Comparison of ENCODE assay signal across 8 mouse cellular contexts in genomic region chr7:28378066-28378690, GRCm38 (mm10). TPM values are rescaled to one million over a fixed set of nuclear protein-coding genes. Genes with fewer than 3 reads are reported as not detected.
DNase-seq lines count a peak whose midpoint lies in the region; ATAC-seq and TF ChIP-seq lines count a peak whose summit lies in the region.

No protein-coding gene starts in this region.

- H3K9me3 ChIP-seq in forebrain, embryonic 15.5 days: no peaks in the 10 kb centered on the region
- no peaks in the 10 kb centered on the region for H3K9me3 ChIP-seq in hindbrain, embryonic 13.5 days

- peak overlapping the region; percentile 76 for H3K9ac ChIP-seq in forebrain, embryonic 15.5 days (replicated peaks)
- peak overlapping the region; percentile 79 for H3K9ac ChIP-seq in hindbrain, embryonic 13.5 days
- peak overlapping the region; percentile 99 for H3K9ac ChIP-seq in liver, adult 2 months (ENCODE audit: low read depth, low read length)

- H3K4me1 ChIP-seq in cerebellum, adult 2 months (ENCODE audit: control insufficient read depth, insufficient read depth, low read length): peaks cover 13% of the 10 kb centered on the region
- H3K4me1 ChIP-seq in forebrain, embryonic 15.5 days: peaks cover 65% of the 10 kb centered on the region
- peaks cover 72% of the 10 kb centered on the region for H3K4me1 ChIP-seq in hindbrain, embryonic 13.5 days (replicated peaks)
- H3K4me1 ChIP-seq in liver, adult 2 months (ENCODE audit: control insufficient read depth, insufficient read depth, low read length): peaks cover 18% of the 10 kb centered on the region; the same call in 1 of the 2 replicates

- H3K4me3 ChIP-seq in cerebellum, adult 2 months (replicated peaks; ENCODE audit: insufficient read depth, low read depth, low read length): peak overlapping the region; percentile 66
- peak overlapping the region; percentile 60 for H3K4me3 ChIP-seq in forebrain, embryonic 15.5 days
- H3K4me3 ChIP-seq in hindbrain, embryonic 13.5 days: peak overlapping the region; percentile 53
- H3K4me3 ChIP-seq in liver, adult 2 months (ENCODE audit: insufficient read depth, low read depth, low read length): peak overlapping the region; percentile 96

- intact Hi-C loops in left cerebral cortex, postnatal 36 days (cut with DNase I): no loop called here

- no peak for TF ChIP-seq CTCF in cerebellum, adult 2 months (IDR thresholded peaks at IDR 0.05; ENCODE audit: borderline replicate concordance, insufficient read depth, low read depth, low read length)
- no peak; the same call in 1 of the 2 replicates for TF ChIP-seq CTCF in liver, adult 2 months (IDR thresholded peaks at IDR 0.05; ENCODE audit: low read depth, low read length)

- no peak overlapping the region for H3K27ac ChIP-seq in cerebellum, adult 2 months (ENCODE audit: insufficient read depth, low read length)
- no peak overlapping the region for H3K27ac ChIP-seq in forebrain, embryonic 15.5 days (replicated peaks)
- H3K27ac ChIP-seq in hindbrain, embryonic 13.5 days: peak overlapping the region; percentile 30; the same call in 1 of the 2 replicates
- H3K27ac ChIP-seq in liver, adult 2 months (replicated peaks; ENCODE audit: insufficient read depth, low read depth, low read length): peak overlapping the region; percentile 97

- no peak for TF ChIP-seq POLR2A in cerebellum, adult 2 months (IDR thresholded peaks at IDR 0.05; ENCODE audit: borderline replicate concordance, insufficient read depth, low read length)
- peak; percentile 53; the same call in 1 of the 2 replicates for TF ChIP-seq POLR2A in liver, adult 2 months (IDR thresholded peaks at IDR 0.05; ENCODE audit: extremely low read depth, insufficient read depth, low read length)

- no peak for ATAC-seq in cerebellum, adult (ENCODE audit: insufficient number of reproducible peaks, low FRiP score, low TSS enrichment)
- ATAC-seq in forebrain, embryonic 15.5 days (replicated peaks): no peak
- ATAC-seq in hindbrain, embryonic 13.5 days (ENCODE audit: low FRiP score): no peak

- WGBS in cerebellum, adult 2 months: 40% methylated on average over 32 of the region's 32 CpGs
- WGBS in forebrain, embryonic 15.5 days: 57% methylated on average over 32 of the region's 32 CpGs
- WGBS in hindbrain, embryonic 13.5 days: 46% methylated on average over 32 of the region's 32 CpGs
- under 1% methylated on average over 32 of the region's 32 CpGs for WGBS in liver, adult 2 months

- H3K4me2 ChIP-seq in forebrain, embryonic 15.5 days (replicated peaks): peak overlapping the region; percentile 90
- H3K4me2 ChIP-seq in hindbrain, embryonic 13.5 days: peak overlapping the region; percentile 82

- H3K79me2 ChIP-seq in liver, adult 2 months (ENCODE audit: control insufficient read depth, insufficient read depth, low read length): peaks cover 20% of the 10 kb centered on the region

- H3K27me3 ChIP-seq in cerebellum, adult 2 months (ENCODE audit: control insufficient read depth, insufficient read depth, low read length): no peaks in the 10 kb centered on the region
- H3K27me3 ChIP-seq in forebrain, embryonic 15.5 days: no peaks in the 10 kb centered on the region
- H3K27me3 ChIP-seq in hindbrain, embryonic 13.5 days: peaks cover 22% of the 10 kb centered on the region
- H3K27me3 ChIP-seq in liver, adult 2 months (ENCODE audit: control insufficient read depth, insufficient read depth, low read length): no peaks in the 10 kb centered on the region

- peak in 1 of 2 experiments; percentile 32 for DNase-seq in cerebellum, adult 2 months
- DNase-seq in liver, adult 2 months (ENCODE audit: extremely low read depth, low read depth, low spot score): peak; percentile 74
- peak; percentile 75 for DNase-seq in naive thymus-derived CD4-positive, alpha-beta T cell, adult 2 months (ENCODE audit: low read depth)
- peak; percentile 81 to 86 for DNase-seq in urinary bladder, postnatal 36 days (ENCODE audit: low spot score in 2 of 2)
- no peak for DNase-seq in left cerebral cortex, postnatal 36 days (ENCODE audit: low spot score in 2 of 2)

- no peaks in the 10 kb centered on the region for H3K36me3 ChIP-seq in forebrain, embryonic 15.5 days
- no peaks in the 10 kb centered on the region for H3K36me3 ChIP-seq in hindbrain, embryonic 13.5 days
- H3K36me3 ChIP-seq in liver, adult 2 months (ENCODE audit: control insufficient read depth, insufficient read depth, low read length): peaks cover 8% of the 10 kb centered on the region

RNA-seq across cellular contexts. Expression of gene Zfp36, which starts 1.9 kb away (rescaled TPM):
- polyA plus RNA-seq in cerebellum, adult 2 months (2012; rRNA removed): 3.7 and 3.9 TPM in 2 replicates
- 5.6 and 5.7 TPM in 2 replicates for polyA plus RNA-seq in forebrain, embryonic 15.5 days (2015; fragmentation: Nextera tagmentation; extraction: Ambion mirVana)
- 4.6 and 4.9 TPM in 2 replicates for polyA plus RNA-seq in hindbrain, embryonic 13.5 days (2015; fragmentation: Nextera tagmentation; extraction: Ambion mirVana)
- 16.4 and 25.4 TPM in 2 replicates for total RNA-seq in liver, adult 2 months (2014; rRNA removed)
- 41.1 and 54.3 TPM in 2 replicates for polyA plus RNA-seq in liver, adult 2 months (2012; rRNA removed)
- total RNA-seq in left cerebral cortex, postnatal 36 days (2021): 1 to 10 TPM; 2.6 to 3.3 TPM

RNA-seq across cellular contexts. Expression of gene Plekhg2, which starts 5.8 kb away (rescaled TPM):
- polyA plus RNA-seq in cerebellum, adult 2 months (2012; rRNA removed): 4.2 and 4.3 TPM in 2 replicates
- 42.8 and 47.8 TPM in 2 replicates for polyA plus RNA-seq in forebrain, embryonic 15.5 days (2015; fragmentation: Nextera tagmentation; extraction: Ambion mirVana)
- polyA plus RNA-seq in hindbrain, embryonic 13.5 days (2015; fragmentation: Nextera tagmentation; extraction: Ambion mirVana): 32.0 and 34.6 TPM in 2 replicates
- total RNA-seq in liver, adult 2 months (2014; rRNA removed): 0.65 and 1.3 TPM in 2 replicates
- polyA plus RNA-seq in liver, adult 2 months (2012; rRNA removed): 3.3 and 3.5 TPM in 2 replicates
- total RNA-seq in left cerebral cortex, postnatal 36 days (2021): 1 to 10 TPM; 6.2 to 9.7 TPM

RNA-seq across cellular contexts. Expression of gene Med29, which starts 14.3 kb away (rescaled TPM):
- polyA plus RNA-seq in cerebellum, adult 2 months (2012; rRNA removed): 47.9 and 49.5 TPM in 2 replicates
- 44.6 and 46.9 TPM in 2 replicates for polyA plus RNA-seq in forebrain, embryonic 15.5 days (2015; fragmentation: Nextera tagmentation; extraction: Ambion mirVana)
- 43.7 and 44.8 TPM in 2 replicates for polyA plus RNA-seq in hindbrain, embryonic 13.5 days (2015; fragmentation: Nextera tagmentation; extraction: Ambion mirVana)
- total RNA-seq in liver, adult 2 months (2014; rRNA removed): 13.4 and 17.6 TPM in 2 replicates
- 49.2 and 50.9 TPM in 2 replicates for polyA plus RNA-seq in liver, adult 2 months (2012; rRNA removed)
- total RNA-seq in left cerebral cortex, postnatal 36 days (2021): 10 to 100 TPM; 17.9 to 21.3 TPM

RNA-seq across cellular contexts. Expression of gene Paf1, which starts 14.6 kb away (rescaled TPM):
- polyA plus RNA-seq in cerebellum, adult 2 months (2012; rRNA removed): 104 and 124 TPM in 2 replicates
- polyA plus RNA-seq in forebrain, embryonic 15.5 days (2015; fragmentation: Nextera tagmentation; extraction: Ambion mirVana): 98.0 and 106 TPM in 2 replicates
- polyA plus RNA-seq in hindbrain, embryonic 13.5 days (2015; fragmentation: Nextera tagmentation; extraction: Ambion mirVana): 93.0 and 100 TPM in 2 replicates
- total RNA-seq in liver, adult 2 months (2014; rRNA removed): 16.1 TPM in 2 replicates
- polyA plus RNA-seq in liver, adult 2 months (2012; rRNA removed): 52.8 and 59.1 TPM in 2 replicates
- 10 to 100 TPM; 59.0 to 72.1 TPM for total RNA-seq in left cerebral cortex, postnatal 36 days (2021)

RNA-seq across cellular contexts. Expression of gene Rps16, which starts 27.7 kb away (rescaled TPM):
- 510 and 514 TPM in 2 replicates for polyA plus RNA-seq in cerebellum, adult 2 months (2012; rRNA removed)
- 514 and 544 TPM in 2 replicates for polyA plus RNA-seq in forebrain, embryonic 15.5 days (2015; fragmentation: Nextera tagmentation; extraction: Ambion mirVana)
- polyA plus RNA-seq in hindbrain, embryonic 13.5 days (2015; fragmentation: Nextera tagmentation; extraction: Ambion mirVana): 537 and 543 TPM in 2 replicates
- 110 and 136 TPM in 2 replicates for total RNA-seq in liver, adult 2 months (2014; rRNA removed)
- polyA plus RNA-seq in liver, adult 2 months (2012; rRNA removed): 471 and 577 TPM in 2 replicates
- 100 to 1,000 TPM; 425 to 456 TPM for total RNA-seq in left cerebral cortex, postnatal 36 days (2021)

Comparison
In these comparisons a context has a peak if more than half of its experiments do, and no peak if none do; other contexts are left out.
1. DNase-seq: peak in liver, adult 2 months (single experiment), naive thymus-derived CD4-positive, alpha-beta T cell, adult 2 months (single experiment) and urinary bladder, postnatal 36 days (2 of 2); none in left cerebral cortex, postnatal 36 days (0 of 2).
2. H3K27ac ChIP-seq: peak in hindbrain, embryonic 13.5 days (single experiment) and liver, adult 2 months (single experiment); none in cerebellum, adult 2 months (single experiment) and forebrain, embryonic 15.5 days (single experiment).
3. Peak in every context shown above with its lines, with median percentiles within 50 percentile points of each other: H3K4me3 ChIP-seq and H3K9ac ChIP-seq.